Mouse (Mus musculus): ENCODE results near the gene Mrpl11. TPM values are rescaled to one million over a fixed set of nuclear protein-coding genes. Genes with fewer than 3 reads are reported as not detected.
A peak's percentile ranks its signal among the peaks of the same experiment; 100 is the strongest.
"Not testable (repeated sequence)": the region's sequence is repeated elsewhere in the genome, so short reads cannot be mapped to it uniquely, and the experiment has no call there.

Mrpl11 gene
- polyA plus RNA-seq, 1 experiment, result 45.6 TPM

DNA sequence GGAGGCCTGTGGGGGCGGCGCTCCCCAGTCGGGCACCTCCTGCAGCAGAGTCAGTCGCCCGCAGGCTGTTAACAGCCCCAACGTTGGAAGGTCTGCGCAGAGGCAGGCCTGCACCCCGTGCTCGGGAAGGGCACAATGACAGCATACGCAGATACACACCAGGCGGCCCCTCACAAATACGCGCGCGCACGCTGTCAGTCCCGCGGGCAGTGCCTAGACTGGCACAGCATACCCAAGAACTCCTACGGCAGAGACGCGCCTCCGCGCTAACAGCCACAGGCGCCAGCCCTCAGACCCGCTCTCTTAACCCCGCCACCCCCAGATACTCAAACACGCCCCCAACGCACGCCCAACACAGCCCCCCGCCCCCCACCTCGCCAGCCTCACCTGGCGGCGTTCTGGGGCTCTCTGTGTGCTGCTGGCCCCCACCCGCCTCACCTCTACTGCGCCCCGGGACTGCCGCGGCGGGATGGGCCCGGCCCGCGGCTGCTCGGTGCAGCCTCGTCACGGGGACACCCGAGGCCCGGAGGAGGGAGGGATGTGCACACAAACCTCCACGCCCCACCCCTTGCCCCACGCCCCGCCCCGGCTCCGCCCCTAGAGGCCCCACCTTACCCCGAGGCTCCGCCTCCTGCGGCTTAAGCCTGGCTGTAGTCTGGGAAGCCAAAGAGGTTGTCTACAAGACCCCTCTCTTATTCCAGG is 19.2 kb upstream of the Mrpl11 start, which contains the start of gene Peli3:
Peli3 (minus strand) TSS at position 577 of the 702 bp plus-strand sequence.
- TF ChIP-seq POLR2A (IDR thresholded peaks at IDR 0.05; ENCODE audit: borderline replicate concordance, low read depth, low read length) (no peak), CTCF (IDR thresholded peaks at IDR 0.05; ENCODE audit: low read depth, low read length) (no peak)
- Histone ChIP-seq H3K4me3 (ENCODE audit: insufficient read depth, low read length) (peak within 1 kb of the TSS; percentile 58), H3K27ac (ENCODE audit: insufficient read depth, low read depth, low read length) (no peak within 1 kb of the TSS), H3K4me1 (ENCODE audit: control insufficient read depth, insufficient read depth, low read length) (peaks cover 4% of the 10 kb centered on the region)

DNA sequence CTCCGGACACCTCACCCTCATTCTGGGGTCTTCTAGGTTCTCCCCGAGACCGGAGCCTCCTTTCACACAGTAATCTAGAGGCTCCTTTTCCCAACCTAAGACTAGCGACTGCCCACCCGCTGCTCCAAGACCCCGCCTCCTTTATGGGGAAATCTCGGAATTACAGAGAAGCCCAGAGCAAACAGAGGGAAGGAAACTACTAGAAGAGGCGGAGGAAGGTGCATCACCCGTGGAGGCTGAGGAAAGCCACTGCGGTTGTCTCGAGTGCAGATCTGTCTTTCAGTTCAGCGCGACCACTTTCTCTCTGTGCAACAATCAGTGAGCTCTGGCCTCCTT is 18.7 kb upstream of the Mrpl11 start:
- Histone ChIP-seq H3K27ac (ENCODE audit: insufficient read depth, low read depth, low read length) (no peak overlapping the region), H3K4me3 (ENCODE audit: insufficient read depth, low read length) (peak overlapping the region; percentile 58), H3K4me1 (ENCODE audit: control insufficient read depth, insufficient read depth, low read length) (peaks cover 4% of the 10 kb centered on the region)
- TF ChIP-seq CTCF (IDR thresholded peaks at IDR 0.05; ENCODE audit: low read depth, low read length) (no peak), POLR2A (IDR thresholded peaks at IDR 0.05; ENCODE audit: borderline replicate concordance, low read depth, low read length) (no peak)

GRCm38 (mm10) chr19:4945540-4945939 is 16.4 kb upstream of the Mrpl11 start:
- Histone ChIP-seq H3K27ac (ENCODE audit: insufficient read depth, low read depth, low read length) (no peak overlapping the region), H3K4me3 (ENCODE audit: insufficient read depth, low read length) (no peak overlapping the region), H3K4me1 (ENCODE audit: control insufficient read depth, insufficient read depth, low read length) (peaks cover 4% of the 10 kb centered on the region)
- no peak for TF ChIP-seq POLR2A (IDR thresholded peaks at IDR 0.05; ENCODE audit: borderline replicate concordance, low read depth, low read length)
- no peak for TF ChIP-seq CTCF (IDR thresholded peaks at IDR 0.05; ENCODE audit: low read depth, low read length)

DNA sequence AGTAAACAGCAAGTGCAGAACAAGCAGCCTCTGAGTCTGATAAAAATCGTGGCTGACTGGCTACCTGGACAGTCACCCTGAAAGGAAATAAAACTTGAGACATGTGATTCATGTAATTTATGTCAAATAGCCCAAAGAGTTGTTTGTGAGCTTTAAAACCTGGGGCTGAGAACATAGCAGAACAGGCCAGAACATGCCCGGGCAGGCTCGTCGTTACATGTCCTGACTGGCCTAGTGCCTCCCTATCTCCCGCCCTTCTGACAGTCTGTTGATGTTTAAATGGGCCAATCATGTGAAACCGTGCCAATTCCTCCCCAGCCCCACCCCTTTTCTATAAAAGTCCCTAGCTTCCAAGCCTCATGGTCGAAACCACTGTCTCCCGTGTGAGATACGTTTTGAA is 13.3 kb upstream of the Mrpl11 start:
- not testable (repeated sequence) for H3K4me1 ChIP-seq (ENCODE audit: control insufficient read depth, insufficient read depth, low read length); H3K4me3 ChIP-seq (ENCODE audit: insufficient read depth, low read length)

DNA sequence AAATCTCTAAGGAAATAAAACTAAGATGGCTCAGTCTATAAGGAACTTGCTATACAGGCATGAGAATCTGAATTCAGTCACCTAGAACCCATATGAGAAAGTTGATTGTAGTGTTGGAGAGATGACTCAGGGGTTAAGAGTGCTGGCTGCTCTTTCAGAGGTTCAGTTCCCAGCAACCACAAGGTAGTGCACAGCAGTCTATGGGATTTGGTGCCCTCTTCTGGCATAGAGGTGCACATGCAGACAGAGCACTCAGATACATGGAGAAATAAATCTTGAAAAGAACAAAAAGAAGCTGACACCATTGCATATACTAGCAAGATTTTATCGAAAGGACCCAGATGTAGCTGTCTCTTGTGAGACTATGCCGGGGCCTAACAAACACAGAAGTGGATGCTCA is 6.3 kb downstream of the Mrpl11 start:
- Histone ChIP-seq H3K27ac (ENCODE audit: insufficient read depth, low read depth, low read length) (no peak overlapping the region), H3K4me1 (ENCODE audit: control insufficient read depth, insufficient read depth, low read length) (peaks cover 2% of the 10 kb centered on the region; the same call in 1 of the 2 replicates), H3K4me3 (ENCODE audit: insufficient read depth, low read length) (no peak overlapping the region)
- TF ChIP-seq CTCF (IDR thresholded peaks at IDR 0.05; ENCODE audit: low read depth, low read length), result no peak
- TF ChIP-seq POLR2A (IDR thresholded peaks at IDR 0.05; ENCODE audit: borderline replicate concordance, low read depth, low read length), result no peak

More for the DNA sequence above, 13.3 kb upstream of the Mrpl11 start:
- not testable (repeated sequence) for H3K27ac ChIP-seq (ENCODE audit: insufficient read depth, low read depth, low read length)

DNA sequence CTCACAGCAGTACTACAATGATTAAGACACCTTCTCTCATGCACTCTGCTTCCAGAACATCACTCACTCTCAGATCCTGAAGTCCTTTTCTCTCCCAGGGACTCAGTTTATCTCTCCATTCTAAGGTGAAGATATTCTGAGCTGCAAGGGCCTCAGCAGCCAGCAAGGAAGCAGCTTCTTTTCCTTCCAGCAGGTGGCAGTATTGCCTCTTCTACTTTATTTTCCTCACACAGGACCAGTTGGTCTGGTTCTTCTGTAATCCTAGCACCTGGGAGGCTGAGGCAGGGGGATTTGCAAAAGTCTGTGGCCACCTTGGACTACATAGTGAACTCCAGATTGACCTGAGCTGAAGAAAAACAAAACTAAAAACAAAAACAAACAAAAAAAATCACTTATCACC is 19.8 kb downstream of the Mrpl11 start:
- Histone ChIP-seq H3K4me3 (ENCODE audit: insufficient read depth, low read length) (no peak overlapping the region), H3K4me1 (ENCODE audit: control insufficient read depth, insufficient read depth, low read length) (no peaks in the 10 kb centered on the region), H3K27ac (ENCODE audit: insufficient read depth, low read depth, low read length) (no peak overlapping the region)
- peak; percentile 57 for TF ChIP-seq CTCF (IDR thresholded peaks at IDR 0.05; ENCODE audit: low read depth, low read length)
- no peak for TF ChIP-seq POLR2A (IDR thresholded peaks at IDR 0.05; ENCODE audit: borderline replicate concordance, low read depth, low read length)

DNA sequence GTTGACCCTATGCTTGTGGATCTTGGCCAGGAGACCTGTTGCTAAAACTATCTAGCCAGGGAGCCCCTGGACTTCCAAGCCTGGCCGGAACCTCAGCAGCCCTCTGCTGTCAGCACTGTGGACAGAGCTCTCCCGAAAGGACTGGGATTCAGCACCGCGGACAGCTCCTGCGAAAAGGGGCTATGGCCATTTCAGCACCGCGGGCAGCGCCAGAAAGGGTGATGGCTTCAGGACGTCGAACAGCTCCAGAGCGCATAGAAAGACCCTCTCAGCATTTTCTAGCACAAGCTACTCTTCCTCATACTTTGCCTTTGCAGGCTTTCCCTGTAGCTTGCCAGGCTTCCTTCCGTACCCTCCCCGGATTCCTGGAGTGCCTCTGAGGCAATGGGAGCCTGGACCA is 27.1 kb downstream of the Mrpl11 start:
- TF ChIP-seq POLR2A (IDR thresholded peaks at IDR 0.05; ENCODE audit: borderline replicate concordance, low read depth, low read length), result no peak
- TF ChIP-seq CTCF (IDR thresholded peaks at IDR 0.05; ENCODE audit: low read depth, low read length), result no peak

DNA sequence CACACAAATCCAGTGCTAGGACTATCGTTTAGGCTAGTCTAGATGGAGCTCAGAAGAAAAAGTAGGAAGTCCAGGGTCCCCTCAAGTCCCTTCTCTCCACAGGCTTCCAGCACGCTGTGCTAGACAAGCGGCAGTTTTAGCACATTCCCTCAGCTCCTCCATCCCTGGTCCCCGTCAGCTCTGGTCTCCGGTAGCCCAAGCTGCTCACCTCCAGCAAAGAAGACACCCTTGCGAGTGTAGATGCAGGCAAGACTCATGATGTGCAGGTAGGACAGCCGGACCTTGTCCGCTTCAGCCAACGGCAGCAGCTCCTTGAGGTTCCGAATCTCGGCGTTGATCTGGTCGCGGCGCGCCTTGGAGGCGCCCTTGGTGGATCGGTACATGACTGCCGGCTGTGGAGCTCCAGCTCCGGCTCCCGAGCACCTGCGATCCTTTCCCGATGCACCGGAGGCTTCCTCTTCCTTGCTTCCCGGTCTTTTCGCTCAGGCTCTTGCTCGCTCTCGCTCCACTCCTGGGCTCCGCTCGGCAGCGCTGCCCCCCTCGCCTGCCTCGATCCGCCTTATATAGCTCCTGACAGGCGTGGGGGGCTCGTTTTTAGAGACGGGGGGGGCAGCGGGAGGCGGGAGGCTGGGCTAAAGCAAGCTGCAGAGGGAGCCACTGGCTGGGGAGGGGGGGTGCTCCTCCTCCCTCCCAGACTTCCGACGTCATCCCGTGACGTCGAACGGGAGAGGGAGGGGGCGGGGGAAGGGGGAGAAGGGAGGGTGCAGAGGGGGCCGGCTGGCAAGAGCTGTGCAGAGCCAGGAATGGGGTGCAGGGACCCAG is 27.7 kb downstream of the Mrpl11 start:
- Histone ChIP-seq H3K4me3 (ENCODE audit: insufficient read depth, low read length) (no peak overlapping the region), H3K27ac (ENCODE audit: insufficient read depth, low read depth, low read length) (no peak overlapping the region), H3K4me1 (ENCODE audit: control insufficient read depth, insufficient read depth, low read length) (peaks cover 19% of the 10 kb centered on the region)
- TF ChIP-seq CTCF (IDR thresholded peaks at IDR 0.05; ENCODE audit: low read depth, low read length) (no peak), POLR2A (IDR thresholded peaks at IDR 0.05; ENCODE audit: borderline replicate concordance, low read depth, low read length) (no peak)

More for the DNA sequence above, 27.1 kb downstream of the Mrpl11 start:
- H3K4me3 ChIP-seq (ENCODE audit: insufficient read depth, low read length), result no peak overlapping the region
- no peak overlapping the region for H3K27ac ChIP-seq (ENCODE audit: insufficient read depth, low read depth, low read length)
- H3K4me1 ChIP-seq (ENCODE audit: control insufficient read depth, insufficient read depth, low read length), result peaks cover 12% of the 10 kb centered on the region

DNA sequence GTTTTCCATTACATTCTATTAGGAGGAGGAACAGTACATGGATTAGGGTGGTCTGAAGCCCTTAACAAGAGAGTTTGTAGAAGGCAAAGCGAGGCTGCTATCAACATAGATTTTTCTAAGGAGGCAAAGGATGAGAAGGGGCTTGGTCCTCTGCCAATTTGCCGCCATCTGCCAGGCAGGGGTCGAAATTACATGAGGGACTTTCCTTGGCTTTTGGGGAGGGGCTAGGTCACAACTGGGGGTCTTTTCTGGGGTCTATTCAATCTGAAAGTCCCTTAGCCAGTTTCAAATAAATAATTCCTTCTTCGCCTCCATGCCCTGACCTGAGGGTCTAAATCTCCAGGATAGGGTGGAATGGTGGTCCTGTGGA is 28.3 kb downstream of the Mrpl11 start, which contains the start of gene Npas4:
Npas4 (minus strand) TSS at position 61 of the 370 bp plus-strand sequence.
- TF ChIP-seq POLR2A (IDR thresholded peaks at IDR 0.05; ENCODE audit: borderline replicate concordance, low read depth, low read length) (no peak), CTCF (IDR thresholded peaks at IDR 0.05; ENCODE audit: low read depth, low read length) (no peak)
- Histone ChIP-seq H3K4me3 (ENCODE audit: insufficient read depth, low read length) (no peak within 1 kb of the TSS), H3K27ac (ENCODE audit: insufficient read depth, low read depth, low read length) (no peak within 1 kb of the TSS), H3K4me1 (ENCODE audit: control insufficient read depth, insufficient read depth, low read length) (peaks cover 23% of the 10 kb centered on the region)

GRCm38 (mm10) chr19:4990716-4991115 is 28.8 kb downstream of the Mrpl11 start:
- no peak overlapping the region for H3K27ac ChIP-seq (ENCODE audit: insufficient read depth, low read depth, low read length)
- peaks cover 23% of the 10 kb centered on the region for H3K4me1 ChIP-seq (ENCODE audit: control insufficient read depth, insufficient read depth, low read length)
- TF ChIP-seq POLR2A (IDR thresholded peaks at IDR 0.05; ENCODE audit: borderline replicate concordance, low read depth, low read length) (no peak), CTCF (IDR thresholded peaks at IDR 0.05; ENCODE audit: low read depth, low read length) (no peak)
- H3K4me3 ChIP-seq (ENCODE audit: insufficient read depth, low read length), result no peak overlapping the region
